Mouse (Mus musculus): ENCODE results near the gene Atp5s. TPM values are rescaled to one million over a fixed set of nuclear protein-coding genes. Genes with fewer than 3 reads are reported as not detected.

The Atp5s gene
- polyA plus RNA-seq, 1 experiment from 2014 or later: 21.2 TPM

DNA sequence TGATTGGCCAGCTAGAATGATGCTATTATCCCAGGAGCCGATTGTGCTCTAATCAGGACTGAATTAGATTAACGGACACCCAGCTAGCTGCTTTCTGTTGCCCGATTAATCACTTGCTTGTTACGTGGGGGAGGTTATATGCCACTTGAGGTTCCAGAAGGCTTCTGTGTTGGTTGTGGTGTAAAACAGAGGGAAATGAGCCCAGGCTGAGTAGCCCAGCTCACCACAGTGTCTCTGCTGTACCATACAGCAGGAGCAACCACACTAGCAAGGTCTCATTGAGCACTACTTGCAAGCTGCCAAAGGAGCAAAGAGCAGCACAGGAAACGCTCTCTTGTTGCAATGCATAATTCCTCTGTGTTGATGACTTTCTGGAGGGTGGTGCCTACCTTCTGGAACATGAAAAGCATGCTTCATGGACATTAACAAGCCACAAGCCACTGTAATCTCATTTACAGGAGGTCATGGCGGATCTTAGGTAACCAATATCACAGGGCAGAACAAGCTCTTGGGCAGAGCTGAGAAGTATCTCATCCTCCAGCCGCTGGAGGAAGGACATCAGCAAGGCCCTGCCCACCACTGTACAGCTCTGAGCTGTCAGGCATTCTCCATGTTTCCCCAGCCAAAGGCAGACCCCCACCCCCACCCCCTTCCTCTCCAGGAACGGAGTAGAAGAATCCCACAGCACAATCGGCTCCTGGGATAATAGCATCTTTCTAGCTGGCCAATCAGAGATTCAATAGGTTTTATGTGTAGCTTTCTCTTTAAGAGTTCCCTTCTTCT is 42.9 kb downstream of the Atp5s start:
- peak overlapping the region; percentile 24 for H3K27ac ChIP-seq (replicated peaks)
- peaks cover 19% of the 10 kb centered on the region for H3K4me1 ChIP-seq
- no peak for DNase-seq (ENCODE audit: low spot score)
- H3K36me3 ChIP-seq: no peaks in the 10 kb centered on the region
- no peaks in the 10 kb centered on the region for H3K27me3 ChIP-seq (ENCODE audit: low read depth, poor library complexity, severe bottlenecking)
- H3K4me3 ChIP-seq: no peak overlapping the region
- 45% methylated on average over 9 of the region's 9 CpGs for WGBS
- no peaks in the 10 kb centered on the region for H3K9me3 ChIP-seq (replicated peaks)

- WGBS: 89% methylated on average over 2 of the region's 2 CpGs
- Histone ChIP-seq H3K9me3 (replicated peaks) (no peaks in the 10 kb centered on the region), H3K4me1 (peaks cover 19% of the 10 kb centered on the region), H3K4me3 (no peak overlapping the region), H3K27ac (replicated peaks) (no peak overlapping the region), H3K36me3 (no peaks in the 10 kb centered on the region), H3K27me3 (ENCODE audit: low read depth, poor library complexity, severe bottlenecking) (no peaks in the 10 kb centered on the region)
- no peak for DNase-seq (ENCODE audit: low spot score)
Measured at GRCm38 (mm10) chr12:69768841-69769240, 44.1 kb downstream of the Atp5s start.

GRCm38 (mm10) chr12:69776607-69777340 is 52.0 kb downstream of the Atp5s start:
- Histone ChIP-seq H3K27ac (replicated peaks) (no peak overlapping the region), H3K27me3 (ENCODE audit: low read depth, poor library complexity, severe bottlenecking) (no peaks in the 10 kb centered on the region), H3K9me3 (replicated peaks) (no peaks in the 10 kb centered on the region), H3K4me3 (no peak overlapping the region), H3K36me3 (no peaks in the 10 kb centered on the region), H3K4me1 (no peaks in the 10 kb centered on the region)
- no peak for DNase-seq (ENCODE audit: low spot score)
- 74% methylated on average over 11 of the region's 11 CpGs for WGBS

- H3K36me3 ChIP-seq: no peaks in the 10 kb centered on the region
- 90% methylated on average over 6 of the region's 6 CpGs for WGBS
- H3K27me3 ChIP-seq (ENCODE audit: low read depth, poor library complexity, severe bottlenecking): no peaks in the 10 kb centered on the region
- H3K27ac ChIP-seq (replicated peaks): no peak overlapping the region
- no peak for DNase-seq (ENCODE audit: low spot score)
- no peak overlapping the region for H3K4me3 ChIP-seq
- H3K4me1 ChIP-seq: no peaks in the 10 kb centered on the region
- H3K9me3 ChIP-seq (replicated peaks): no peaks in the 10 kb centered on the region
Measured at GRCm38 (mm10) chr12:69777341-69777730, 52.6 kb downstream of the Atp5s start.

DNA sequence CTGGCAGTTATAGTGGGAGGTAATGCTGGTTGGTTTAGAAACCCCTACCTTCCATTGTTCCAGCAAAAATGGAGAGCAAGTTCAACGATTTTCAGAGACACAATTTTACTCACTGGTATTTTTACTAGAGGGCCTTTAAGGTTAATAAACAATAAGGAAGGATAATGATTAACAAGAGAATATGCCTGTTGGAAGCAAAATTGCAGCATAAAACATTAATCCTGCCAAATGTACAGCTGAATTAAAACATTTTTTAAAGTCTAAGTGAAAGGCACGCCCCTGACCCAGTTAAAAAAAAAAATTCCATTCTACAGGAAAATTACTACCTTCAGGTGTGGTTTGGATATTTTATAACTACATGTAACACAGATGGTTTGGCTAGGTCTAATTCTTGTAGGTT is 53.2 kb downstream of the Atp5s start:
- H3K36me3 ChIP-seq: no peaks in the 10 kb centered on the region
- no peak overlapping the region for H3K27ac ChIP-seq (replicated peaks)
- no peaks in the 10 kb centered on the region for H3K9me3 ChIP-seq (replicated peaks)
- H3K4me1 ChIP-seq: no peaks in the 10 kb centered on the region
- H3K4me3 ChIP-seq: no peak overlapping the region
- H3K27me3 ChIP-seq (ENCODE audit: low read depth, poor library complexity, severe bottlenecking): no peaks in the 10 kb centered on the region
- WGBS: 82% methylated on average over 2 of the region's 2 CpGs
- no peak for DNase-seq (ENCODE audit: low spot score)

GRCm38 (mm10) chr12:69781480-69781879 is 56.7 kb downstream of the Atp5s start:
- H3K27ac ChIP-seq (replicated peaks): no peak overlapping the region
- WGBS: 88% methylated on average over 8 of the region's 8 CpGs
- no peak for DNase-seq (ENCODE audit: low spot score)

DNA sequence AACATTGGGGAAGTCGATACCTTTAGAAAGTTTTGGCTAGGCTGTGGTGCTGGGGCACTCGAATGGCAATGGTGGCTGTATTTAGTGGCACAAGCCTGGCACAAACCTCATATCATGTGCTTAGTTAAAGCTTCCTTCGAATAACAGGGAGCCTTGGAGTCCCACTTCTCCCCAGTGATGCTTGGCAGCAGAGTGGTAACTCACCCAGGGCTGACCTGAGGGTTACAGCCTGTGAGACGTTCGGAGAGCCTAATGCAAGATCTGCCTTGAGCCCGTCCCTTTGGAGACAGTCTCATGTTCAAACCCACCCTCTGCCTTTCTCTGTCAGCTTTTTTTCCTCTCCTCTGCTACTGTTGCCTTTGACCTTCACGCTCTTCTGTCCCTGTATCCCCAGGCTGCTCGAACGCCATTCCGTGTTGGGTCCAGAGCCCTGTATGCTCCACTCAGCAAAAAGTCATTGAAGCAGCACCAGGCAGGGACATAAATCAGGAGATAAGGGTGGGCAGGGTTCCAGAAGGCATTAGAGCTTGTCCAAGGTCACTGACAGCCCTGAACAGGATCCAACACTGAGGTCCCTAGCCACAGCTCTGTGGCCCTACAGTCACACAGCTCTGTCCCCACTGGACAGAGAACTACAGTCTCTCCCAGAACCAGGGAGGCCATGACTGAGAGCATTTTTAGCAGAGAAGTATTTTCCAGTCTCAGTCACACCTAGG is 57.3 kb downstream of the Atp5s start:
- Histone ChIP-seq H3K36me3 (no peaks in the 10 kb centered on the region), H3K27ac (replicated peaks) (no peak overlapping the region), H3K27me3 (ENCODE audit: low read depth, poor library complexity, severe bottlenecking) (no peaks in the 10 kb centered on the region), H3K4me3 (no peak overlapping the region), H3K9me3 (replicated peaks) (no peaks in the 10 kb centered on the region), H3K4me1 (peaks cover 7% of the 10 kb centered on the region)
- DNase-seq (ENCODE audit: low spot score): no peak
- WGBS: 86% methylated on average over 10 of the region's 10 CpGs

More at GRCm38 (mm10) chr12:69781480-69781879, 56.7 kb downstream of the Atp5s start:
- H3K4me3 ChIP-seq: no peak overlapping the region
- no peaks in the 10 kb centered on the region for H3K36me3 ChIP-seq
- H3K27me3 ChIP-seq (ENCODE audit: low read depth, poor library complexity, severe bottlenecking): no peaks in the 10 kb centered on the region
- H3K9me3 ChIP-seq (replicated peaks): no peaks in the 10 kb centered on the region
- peaks cover 7% of the 10 kb centered on the region for H3K4me1 ChIP-seq

GRCm38 (mm10) chr12:69783247-69784025 is 58.7 kb downstream of the Atp5s start:
- Histone ChIP-seq H3K4me1 (peaks cover 7% of the 10 kb centered on the region), H3K4me3 (no peak overlapping the region), H3K27me3 (ENCODE audit: low read depth, poor library complexity, severe bottlenecking) (peaks cover 9% of the 10 kb centered on the region), H3K27ac (replicated peaks) (no peak overlapping the region; the same call in 1 of the 2 replicates), H3K9me3 (replicated peaks) (no peaks in the 10 kb centered on the region), H3K36me3 (no peaks in the 10 kb centered on the region)
- 64% methylated on average over 6 of the region's 6 CpGs for WGBS
- no peak for DNase-seq (ENCODE audit: low spot score)

DNA sequence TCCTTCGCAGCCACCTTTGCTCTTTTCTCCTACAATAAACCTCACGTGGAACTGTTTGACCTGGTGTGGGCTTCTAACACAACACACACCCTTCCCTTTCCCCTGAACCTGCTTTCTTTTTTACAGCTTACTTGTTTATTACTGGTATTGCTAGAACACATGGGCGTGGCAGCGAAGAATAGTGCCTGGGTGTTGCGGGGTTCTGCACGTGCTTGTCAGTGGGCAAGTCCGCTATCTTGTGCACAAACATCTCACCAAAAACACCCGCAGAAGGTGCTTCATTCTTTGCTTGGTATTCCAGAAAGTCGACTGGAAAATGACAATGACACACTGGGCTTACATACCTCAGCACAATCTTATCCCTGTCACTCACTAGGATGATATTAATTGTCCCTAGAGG is 60.7 kb downstream of the Atp5s start:
- H3K4me3 ChIP-seq: no peak overlapping the region
- H3K4me1 ChIP-seq: peaks cover 15% of the 10 kb centered on the region
- no peaks in the 10 kb centered on the region for H3K36me3 ChIP-seq
- no peak for DNase-seq (ENCODE audit: low spot score)
- 93% methylated on average over 9 of the region's 9 CpGs for WGBS
- H3K27ac ChIP-seq (replicated peaks): no peak overlapping the region
- H3K27me3 ChIP-seq (ENCODE audit: low read depth, poor library complexity, severe bottlenecking): peaks cover 29% of the 10 kb centered on the region
- no peaks in the 10 kb centered on the region for H3K9me3 ChIP-seq (replicated peaks)

DNA sequence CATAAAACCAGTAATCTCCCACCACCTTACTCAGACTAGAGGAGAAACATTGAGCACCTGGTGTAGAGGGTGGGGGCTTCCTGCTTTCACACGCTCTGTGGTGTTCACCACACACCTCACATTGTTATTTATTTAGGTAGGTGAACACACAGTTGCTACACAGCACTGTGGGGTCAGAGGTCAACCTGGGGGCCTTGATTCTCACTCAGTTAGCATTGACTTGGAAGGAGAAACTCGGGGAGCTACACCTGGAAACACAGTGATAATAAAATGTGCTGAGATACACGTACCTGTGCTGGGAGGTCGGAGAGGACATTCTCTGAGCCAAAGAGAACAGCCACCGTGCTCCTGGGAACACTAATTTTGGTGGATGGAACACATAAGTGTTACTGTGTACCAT is 63.6 kb downstream of the Atp5s start:
- no peak for DNase-seq (ENCODE audit: low spot score)
- 90% methylated on average over 5 of the region's 5 CpGs for WGBS
- Histone ChIP-seq H3K27me3 (ENCODE audit: low read depth, poor library complexity, severe bottlenecking) (peaks cover 49% of the 10 kb centered on the region), H3K4me3 (no peak overlapping the region), H3K27ac (replicated peaks) (no peak overlapping the region), H3K36me3 (no peaks in the 10 kb centered on the region), H3K9me3 (replicated peaks) (no peaks in the 10 kb centered on the region), H3K4me1 (peaks cover 23% of the 10 kb centered on the region)

GRCm38 (mm10) chr12:69789766-69790529 is 65.2 kb downstream of the Atp5s start:
- H3K4me1 ChIP-seq: peaks cover 18% of the 10 kb centered on the region
- H3K27me3 ChIP-seq (ENCODE audit: low read depth, poor library complexity, severe bottlenecking): peaks cover 51% of the 10 kb centered on the region
- DNase-seq (ENCODE audit: low spot score): no peak
- H3K27ac ChIP-seq (replicated peaks): peak overlapping the region; percentile 76
- H3K36me3 ChIP-seq: no peaks in the 10 kb centered on the region
- H3K9me3 ChIP-seq (replicated peaks): no peaks in the 10 kb centered on the region
- peak overlapping the region; percentile 70 for H3K4me3 ChIP-seq
- WGBS: 33% methylated on average over 27 of the region's 27 CpGs
